Mouse (Mus musculus) fibroblast of lung, adult 2 months (primary cell): ENCODE data around the gene Zfp689.
"Not testable (repeated sequence)": the region's sequence is repeated elsewhere in the genome, so short reads cannot be mapped to it uniquely, and the experiment has no call there.

Source experiments
- DNase-seq: peaks from one replicate; pipeline ENCODE4 v3.0.0-alpha.2; 2011; ENCODE audit warnings: low read depth

The Zfp689 gene

DNA sequence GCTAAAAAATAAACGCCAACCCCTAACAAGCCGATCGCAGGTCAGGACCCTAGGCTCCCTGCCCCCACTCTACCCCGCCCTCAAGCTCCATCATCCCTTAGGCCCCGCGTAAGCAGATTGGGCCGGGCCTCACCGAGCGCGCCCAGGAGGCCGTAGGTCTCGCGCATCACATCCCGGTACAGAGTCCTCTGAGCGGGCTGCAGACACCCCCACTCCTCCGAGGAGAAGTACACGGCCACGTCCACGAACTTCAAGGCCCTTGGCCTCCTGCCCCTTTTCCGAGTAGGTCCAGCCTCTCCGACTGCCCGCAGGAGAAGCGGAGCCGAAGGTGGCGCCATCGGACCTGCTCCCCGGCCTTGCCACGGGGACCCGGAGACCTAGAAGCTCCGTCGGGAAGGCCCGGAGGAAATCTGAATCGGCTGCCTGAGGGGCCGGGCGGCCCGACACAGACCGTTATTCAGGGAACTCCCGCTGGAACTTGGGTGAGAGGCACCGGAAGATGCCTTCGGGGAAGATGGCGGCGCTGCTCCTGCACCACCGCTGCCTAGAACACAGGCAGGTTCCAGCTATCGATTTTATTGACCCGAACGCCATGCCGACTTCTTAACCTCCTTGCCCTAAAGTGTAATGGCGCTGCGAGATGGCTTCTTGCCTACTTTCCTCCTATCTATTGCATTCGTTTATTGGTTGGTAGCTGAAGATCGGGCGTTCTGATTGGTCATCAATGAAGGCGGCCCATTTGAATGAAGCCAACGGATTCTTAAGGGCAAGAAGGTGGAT lies at the start of gene Zfp689:
Gene Zfp689, minus strand, starts transcription at position 638 of the 780 bp plus-strand sequence.
- peak; percentile 97 for DNase-seq

DNA sequence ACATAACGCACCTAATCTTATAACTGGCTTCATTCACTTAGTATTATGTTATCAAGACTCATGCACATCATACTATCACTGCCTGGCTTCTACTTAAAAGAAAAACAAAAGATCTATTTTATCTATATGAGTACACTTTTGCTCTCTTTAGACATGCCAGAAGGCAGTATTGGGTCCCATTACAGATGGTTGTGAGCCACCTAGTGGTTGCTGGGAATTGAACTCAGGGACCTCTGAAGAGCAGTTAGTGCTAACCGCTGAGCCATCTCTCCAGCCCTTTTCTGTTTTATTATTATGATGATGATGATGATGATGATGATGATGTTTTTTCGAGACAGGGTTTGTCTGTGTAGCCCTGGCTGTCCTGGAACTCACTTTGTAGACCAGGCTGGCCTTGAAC lies 49.4 kb upstream of the Zfp689 start:
- DNase-seq: no peak

DNA sequence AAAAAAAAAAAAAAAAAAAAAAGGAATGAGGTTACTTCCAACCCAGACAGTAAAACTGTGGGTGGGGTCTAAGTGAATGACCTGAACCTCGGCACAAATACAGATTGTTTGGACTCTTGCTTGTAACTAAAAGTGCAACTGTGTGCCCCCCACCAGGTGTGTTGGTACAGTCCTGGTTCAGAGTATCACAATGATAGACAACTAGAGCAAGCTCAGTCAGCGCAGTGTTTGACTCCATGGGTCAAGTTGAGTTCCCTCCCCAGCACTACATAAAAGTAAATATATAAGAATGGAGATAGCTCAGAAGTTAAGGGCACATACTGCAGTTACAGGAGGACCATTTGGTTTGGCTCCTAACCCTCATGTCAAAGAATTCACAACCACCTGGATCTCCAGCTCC lies 48.4 kb upstream of the Zfp689 start:
- no peak for DNase-seq

DNA sequence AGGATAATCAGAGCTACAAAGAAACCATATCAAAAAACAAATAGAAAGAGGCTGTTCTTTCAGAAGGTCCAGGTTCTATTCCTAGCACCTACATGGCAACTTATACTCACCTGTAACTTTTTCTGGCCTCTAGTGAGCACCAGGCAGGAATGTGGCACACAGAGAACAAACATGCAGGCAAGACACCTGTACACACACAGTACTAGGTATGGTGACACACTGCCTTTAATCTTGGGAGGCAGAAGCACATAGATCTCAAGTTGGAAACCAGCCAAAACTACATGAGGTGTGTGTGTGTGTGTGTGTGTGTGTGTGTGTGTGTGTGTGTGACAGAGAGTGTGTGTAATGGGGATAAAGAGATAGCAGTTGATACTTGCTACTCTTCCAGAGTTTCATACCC lies 45.7 kb upstream of the Zfp689 start:
- no peak for DNase-seq

DNA sequence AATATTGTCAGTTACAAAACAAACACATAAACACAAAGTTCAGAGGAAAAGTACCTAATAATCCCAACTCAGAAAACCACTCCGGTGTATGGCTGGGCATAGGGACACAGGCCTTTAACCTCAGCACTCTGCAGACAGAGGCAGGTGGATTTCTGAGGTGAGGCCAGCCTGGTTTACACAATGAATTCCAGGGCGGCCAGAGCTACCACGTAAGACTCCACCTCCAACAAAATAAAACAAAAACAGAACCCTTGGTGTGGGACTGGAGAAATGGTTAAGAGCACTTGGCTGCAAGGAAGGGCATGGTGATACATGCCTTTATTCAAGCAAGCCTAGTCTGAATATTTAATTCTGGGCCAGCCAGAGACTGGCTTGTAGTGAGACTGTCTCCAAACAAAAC lies 42.9 kb upstream of the Zfp689 start:
- no peak for DNase-seq

DNA sequence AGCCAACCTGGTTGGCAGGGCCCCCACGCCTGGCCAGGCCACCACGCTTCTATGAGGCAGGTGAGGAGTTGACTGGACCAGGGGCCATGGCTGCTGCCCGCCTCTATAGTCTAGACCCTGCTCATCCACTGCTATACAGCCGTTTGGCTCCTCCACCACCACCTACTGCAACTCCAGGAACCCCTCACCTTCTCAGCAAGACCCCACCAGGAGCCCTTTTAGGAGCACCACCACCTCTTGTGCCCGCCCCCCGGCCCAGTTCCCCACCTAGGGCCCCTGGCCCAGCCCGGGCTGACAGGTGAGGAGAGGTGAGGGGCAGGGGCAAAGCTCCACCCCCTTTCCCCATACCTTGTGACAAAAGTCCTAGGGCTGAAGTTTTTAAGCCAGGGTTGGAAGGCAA lies 41.0 kb upstream of the Zfp689 start:
- no peak for DNase-seq

DNA sequence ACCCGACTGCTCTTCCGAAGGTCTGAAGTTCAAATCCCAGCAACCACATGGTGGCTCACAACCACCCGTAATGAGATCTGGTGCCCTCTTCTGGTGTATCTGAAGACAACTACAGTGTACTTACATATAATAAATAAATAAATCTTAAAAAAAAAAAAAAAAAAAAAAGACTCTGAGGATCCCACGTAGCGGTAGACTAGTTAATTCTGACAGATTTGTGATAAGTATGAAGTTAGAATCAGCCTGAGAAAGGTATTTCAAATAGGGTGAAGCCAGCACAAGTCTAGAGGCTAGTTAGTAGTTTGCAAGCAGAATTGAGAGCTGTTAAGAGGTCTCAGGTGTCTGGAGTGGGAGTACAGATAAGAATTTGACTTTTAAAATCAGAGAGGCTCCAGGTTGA lies 39.4 kb upstream of the Zfp689 start:
- not testable (repeated sequence) for DNase-seq

DNA sequence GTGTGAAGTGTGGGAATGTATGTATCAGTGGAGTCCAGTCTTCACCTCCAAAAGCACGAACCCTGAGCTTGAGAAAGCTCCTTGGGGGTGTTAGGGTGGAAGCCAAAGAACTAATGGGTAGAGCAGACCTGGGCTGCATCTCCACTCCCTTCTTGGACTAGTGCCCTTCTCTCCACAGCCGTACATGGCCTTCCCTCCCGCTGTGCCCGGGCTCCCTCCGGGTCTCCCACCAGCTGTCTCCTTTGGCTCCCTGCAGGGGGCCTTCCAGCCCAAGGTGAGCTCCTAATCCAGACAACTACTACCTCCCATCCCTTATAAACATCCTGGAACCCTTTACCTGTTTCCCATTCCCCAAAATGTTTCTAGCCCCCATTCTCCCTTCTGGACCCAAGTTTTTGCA lies 36.5 kb upstream of the Zfp689 start:
- DNase-seq: no peak

DNA sequence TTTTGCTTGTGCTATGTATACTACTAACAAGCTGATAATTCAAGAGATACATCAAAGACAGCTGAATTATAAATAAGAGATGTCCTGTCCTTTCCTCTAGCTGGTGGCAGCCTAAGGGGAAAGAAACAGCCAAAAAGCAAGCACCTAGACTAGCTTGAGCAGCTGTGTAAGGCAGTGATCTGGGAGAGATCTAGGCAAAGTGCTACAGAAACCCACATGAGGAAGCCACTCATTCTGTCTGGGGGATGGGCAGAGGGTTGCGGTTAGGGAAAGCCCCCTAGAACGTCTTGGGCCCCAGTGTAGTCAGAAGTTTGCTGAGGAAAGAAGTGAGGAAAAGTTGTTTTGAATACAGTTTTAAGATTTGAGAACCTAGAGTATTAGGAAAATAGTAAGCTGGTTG lies 31.4 kb upstream of the Zfp689 start:
- DNase-seq: no peak

DNA sequence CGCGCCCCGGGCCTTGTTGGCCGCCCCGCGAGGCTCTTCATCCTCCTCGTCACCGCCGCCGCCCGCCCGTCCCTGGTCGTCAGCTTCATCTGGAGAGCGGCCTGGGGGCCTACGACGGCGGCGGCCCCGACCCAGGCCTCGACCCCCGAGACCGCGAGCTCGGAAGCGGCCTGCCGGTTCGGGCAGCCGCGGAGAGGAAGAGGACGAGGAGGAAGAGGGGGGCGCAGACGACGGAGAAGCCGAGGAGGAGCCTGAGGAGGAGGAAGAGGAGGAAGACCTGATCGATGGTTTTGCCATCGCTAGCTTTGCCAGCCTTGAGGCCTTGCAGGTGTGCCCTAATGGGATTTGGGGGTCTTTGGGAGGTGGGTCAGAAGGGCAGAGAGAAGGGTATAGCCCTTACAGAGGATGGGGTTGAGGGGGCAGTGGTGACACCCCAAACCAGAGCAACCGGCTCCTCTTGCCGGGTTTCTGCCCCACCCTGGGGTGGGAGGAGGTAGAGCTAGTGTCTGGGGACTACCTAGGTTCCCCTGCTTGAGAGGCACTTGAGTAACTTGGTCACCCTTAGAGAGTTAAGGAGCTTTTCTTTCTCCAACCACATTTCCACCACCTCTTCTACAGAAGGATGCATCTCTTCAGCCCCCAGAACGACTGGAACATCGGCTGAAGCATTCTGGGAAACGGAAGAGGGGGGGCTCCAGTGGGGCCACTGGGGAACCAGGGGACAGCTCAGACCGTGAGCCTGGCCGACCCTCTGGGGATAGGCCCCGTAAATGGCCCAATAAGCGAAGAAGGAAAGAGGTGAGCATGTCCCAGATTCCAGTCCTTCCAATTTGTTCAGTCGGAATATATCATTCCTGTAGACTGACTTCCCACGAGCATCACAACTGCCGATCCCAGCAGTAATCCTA lies 30.6 kb upstream of the Zfp689 start:
- DNase-seq: no peak

DNA sequence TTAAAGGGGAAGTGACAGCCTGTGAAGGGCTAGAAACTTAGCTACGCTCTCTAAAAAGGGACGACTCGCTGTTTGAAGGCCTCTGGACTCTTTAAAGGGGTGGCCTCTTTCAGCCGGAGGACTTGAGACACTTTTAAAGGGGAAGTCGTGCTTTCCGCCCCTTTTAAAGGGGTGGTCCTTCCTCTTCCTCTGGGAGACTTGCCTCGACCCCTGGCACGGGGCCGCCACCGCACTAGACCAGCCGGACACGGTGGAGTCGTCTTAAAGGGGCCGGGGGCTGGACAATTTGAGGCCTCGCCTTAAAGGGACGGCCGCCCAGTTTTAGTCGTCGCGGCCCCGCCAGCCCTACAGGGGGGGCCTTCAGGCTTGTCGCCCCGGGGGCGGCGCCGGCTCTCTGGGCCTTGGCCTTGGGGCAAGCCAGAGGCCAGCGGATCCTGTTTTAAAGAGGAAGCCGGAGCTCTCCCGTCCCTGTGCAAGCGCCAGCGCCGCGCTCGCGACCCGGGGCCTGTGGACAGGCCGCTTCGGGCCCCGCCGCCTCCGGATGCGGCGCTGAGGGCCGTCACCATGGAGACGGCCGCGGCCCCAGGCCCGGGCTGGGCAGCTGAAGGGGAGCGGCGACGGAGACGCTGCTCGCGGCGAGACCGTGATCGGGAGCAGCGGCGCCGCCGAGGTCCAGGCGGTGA lies 29.8 kb upstream of the Zfp689 start, which contains the start of gene Fbrs:
Gene Fbrs, plus strand, starts transcription at position 565 of the 683 bp plus-strand sequence.
- peak; percentile 94 for DNase-seq

DNA sequence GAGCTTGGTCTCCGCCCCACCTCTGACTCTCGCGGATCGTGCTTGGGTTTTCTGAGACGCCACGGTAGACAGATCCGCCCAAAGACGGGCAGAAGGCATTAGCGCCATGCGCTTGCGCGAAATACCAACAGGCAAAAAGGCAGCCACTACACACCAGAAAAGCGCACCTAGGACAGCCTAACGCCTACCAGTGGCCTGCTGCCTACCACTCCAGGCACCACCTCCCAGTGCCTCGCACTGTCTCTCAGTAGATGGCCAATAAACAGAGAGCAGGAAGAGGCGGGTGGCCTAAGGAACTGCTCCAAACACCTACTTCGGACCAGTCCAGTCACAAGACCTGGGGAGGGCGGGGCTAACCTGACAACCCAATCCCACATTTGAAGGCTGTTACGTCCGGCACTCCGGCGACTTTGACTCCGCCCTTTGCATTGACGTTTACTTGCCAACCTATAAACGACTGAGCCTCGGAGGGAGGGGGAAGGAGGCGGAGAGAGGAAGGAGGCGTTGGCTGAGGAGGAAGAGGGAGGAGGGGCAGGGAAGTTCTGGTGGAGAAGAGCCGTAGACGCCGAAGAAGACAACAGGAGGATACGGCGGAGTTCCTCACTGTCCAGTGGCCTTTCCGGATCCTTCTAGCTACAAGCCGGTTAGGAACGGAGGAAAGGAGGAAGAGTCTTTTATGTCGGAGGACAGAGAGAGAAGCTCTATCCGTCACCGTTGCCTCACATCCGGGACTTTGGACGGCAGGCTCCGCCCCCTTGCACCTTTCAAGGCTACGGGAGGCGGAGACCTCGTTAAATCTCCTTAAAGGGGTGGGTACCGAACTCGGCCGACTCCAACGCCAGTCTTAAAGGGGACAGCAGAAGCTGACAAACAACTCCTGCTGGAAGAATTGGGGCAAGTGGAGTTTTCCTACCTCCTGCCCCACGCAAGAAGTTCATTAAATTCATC lies 29.0 kb upstream of the Zfp689 start:
- peak; percentile 100 for DNase-seq

DNA sequence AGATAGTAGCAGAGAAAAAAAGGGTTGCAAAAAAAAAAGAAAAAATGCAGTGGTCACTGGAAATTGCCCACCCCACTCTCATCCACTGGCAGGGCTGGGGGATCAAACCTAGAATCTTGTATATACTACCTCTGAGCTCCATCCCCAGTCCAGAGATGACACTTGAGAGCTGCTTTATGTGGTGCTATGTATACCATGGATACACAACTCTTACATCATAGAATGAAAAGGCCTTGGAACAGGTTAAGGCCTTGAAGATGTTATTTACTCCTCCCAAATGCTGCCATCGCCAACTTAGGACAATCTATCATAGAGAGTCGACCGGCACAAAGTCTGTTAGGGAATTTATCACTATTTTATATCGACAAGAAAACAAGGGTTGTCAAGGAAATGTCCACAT lies 27.9 kb upstream of the Zfp689 start:
- DNase-seq: no peak

DNA sequence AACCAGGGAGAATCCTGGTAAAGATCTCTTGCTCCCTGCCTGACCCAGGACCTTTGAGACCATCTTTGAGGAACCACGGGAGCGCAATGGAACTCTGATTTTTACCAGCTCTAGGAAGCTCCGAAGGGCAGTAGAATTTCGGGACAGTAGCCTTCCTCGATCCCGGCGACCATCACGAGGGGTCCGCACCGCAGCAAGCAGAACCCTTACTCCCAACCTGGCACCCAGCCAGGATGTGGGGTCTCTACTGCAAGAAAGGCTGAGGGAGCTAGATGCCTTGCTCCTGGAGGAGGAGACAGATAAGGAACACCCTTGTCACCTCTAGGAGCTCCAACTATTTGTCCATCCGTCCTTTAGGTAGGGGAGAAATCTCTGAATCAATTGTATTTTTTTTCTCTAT lies 27.4 kb upstream of the Zfp689 start:
- no peak for DNase-seq

DNA sequence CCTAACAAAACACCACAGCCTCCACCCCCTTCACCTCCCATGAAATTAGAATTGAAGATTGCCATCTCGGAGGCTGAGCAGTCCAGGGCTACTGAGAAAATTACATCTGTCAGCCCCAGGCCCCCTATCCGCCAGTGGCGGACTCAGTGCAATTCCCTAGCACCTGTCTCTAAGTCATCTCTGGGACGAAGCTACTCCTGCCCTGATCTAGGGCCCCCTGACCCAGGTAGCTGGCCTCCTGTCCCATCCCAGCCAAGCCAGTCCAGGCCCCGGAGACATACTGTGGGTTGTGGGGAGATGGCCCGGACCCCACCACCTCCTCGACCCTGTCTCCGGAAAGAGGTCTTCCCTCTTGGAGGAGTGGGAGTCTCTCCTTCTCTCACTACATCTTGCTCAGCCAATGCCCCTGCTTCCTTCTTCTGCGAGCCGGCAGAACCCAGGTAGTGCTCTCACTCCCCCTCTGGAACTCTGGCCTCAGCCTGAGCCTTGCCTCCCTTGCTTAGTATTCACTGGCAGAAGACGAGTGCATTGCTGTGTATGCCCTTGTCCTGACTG lies 26.3 kb upstream of the Zfp689 start:
- no peak for DNase-seq

DNA sequence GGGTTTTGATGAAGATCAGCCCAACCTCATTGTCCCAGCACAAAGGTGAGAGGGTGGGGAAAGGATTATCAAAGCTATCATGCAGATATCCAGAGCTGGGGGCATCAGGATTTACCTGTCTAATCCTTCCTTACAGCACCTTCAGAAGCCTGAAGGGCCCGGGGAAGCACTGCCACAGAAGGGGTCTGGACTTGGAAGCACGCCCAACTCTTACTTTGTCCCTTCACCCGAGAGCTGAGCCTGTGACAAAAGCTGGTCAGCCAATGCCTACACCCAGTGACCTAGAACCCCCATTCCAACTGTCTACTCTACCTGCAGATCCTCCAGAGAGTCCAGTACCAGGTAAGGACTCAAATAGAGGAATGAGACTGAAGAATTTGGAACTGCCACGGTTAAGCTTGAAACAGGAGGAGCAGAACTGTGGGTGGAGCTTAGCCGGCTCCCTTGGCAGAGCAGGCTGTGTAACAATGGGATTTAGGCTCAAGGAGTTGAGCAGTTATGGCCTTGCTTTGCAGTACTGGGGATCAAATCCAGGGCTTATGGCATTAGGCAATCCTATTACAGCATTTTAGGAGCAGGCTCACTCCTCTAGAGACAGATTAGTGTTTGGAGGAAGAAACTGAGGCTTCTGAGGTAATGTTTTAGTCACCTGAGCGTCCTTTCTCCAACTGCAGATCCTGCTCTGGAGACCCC lies 25.6 kb upstream of the Zfp689 start:
- DNase-seq: no peak

DNA sequence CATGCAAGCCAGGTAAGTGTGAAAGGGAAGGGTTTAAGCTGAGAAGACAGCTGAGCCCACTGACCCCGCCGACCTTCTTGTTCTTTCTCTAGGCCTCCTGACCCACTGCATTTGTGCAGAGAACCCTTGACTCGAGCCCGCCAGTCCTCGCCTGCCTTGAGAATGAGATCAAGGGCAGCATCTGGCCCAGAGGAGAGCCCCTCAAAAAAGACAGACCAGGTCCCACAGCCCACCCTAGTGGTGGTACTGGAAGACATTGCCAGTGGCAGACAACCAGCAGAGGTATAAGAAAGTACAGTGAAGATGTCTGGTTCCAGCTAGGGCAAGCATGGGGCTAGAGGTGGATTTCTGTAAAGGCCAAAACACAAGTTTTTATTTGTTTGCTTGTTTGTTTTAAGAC lies 24.7 kb upstream of the Zfp689 start:
- no peak for DNase-seq

DNA sequence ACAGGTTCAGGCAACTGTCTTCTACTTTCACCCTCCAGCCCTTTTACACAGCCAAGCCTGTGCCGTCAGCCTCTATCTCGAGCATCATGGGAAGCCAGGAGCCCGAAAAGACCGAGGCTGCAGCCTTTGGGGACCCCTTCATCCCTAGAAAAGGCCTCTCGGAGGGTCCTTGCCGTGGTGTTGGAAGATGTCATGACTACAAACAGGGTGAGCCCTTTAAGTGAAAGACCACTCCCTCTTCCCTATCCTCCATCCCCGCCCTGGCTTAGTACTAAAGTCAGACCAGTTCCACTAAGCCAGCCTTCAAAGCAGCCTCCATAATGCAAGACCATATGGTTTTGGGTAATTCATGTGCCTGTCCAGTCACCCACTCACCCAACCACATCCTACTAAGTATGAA lies 23.1 kb upstream of the Zfp689 start:
- no peak for DNase-seq

DNA sequence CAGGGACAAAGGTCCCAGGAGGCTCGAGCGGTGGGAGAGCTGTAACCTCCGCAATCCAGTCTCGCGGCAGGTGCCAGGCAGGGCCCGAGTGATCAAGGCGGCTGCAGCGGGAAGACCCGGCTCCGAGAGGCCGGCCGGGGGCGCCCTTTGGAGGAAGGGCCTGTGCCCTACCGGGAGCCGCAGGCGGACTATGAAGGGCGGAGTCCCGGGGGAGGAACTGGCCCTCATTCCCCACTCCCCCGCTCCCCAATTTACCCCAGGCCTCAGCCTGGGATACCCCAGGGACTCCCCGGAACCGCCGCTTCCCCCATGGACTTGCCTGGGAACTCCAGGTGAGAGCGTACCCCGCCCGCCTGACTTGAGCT lies 22.7 kb upstream of the Zfp689 start:
- DNase-seq: no peak
